Mouse (Mus musculus) brain, embryonic 14.5 days (tissue): ENCODE data around the gene Sertad1.

Source experiments
- CTCF ChIP-seq: fragments of 200-500 bp; IDR thresholded peaks from 2 replicates; pipeline ENCODE4 v1.5.1; 2012; ENCODE audit warnings: inconsistent platforms, mild to moderate bottlenecking, moderate library complexity, borderline replicate concordance; ENCODE audit not compliant: insufficient read depth, insufficient read length; ENCODE audit errors: extremely low read depth
- POLR2A ChIP-seq: fragments of 200-500 bp; IDR thresholded peaks from 2 replicates; pipeline ENCODE4 v1.6.1; 2012; ENCODE audit warnings: mild to moderate bottlenecking, inconsistent platforms, borderline replicate concordance; ENCODE audit not compliant: poor library complexity, insufficient read depth, insufficient read length, severe bottlenecking; ENCODE audit errors: extremely low read depth

GRCm38 (mm10) chr7:27523805-27524204, 37.1 kb downstream of the Sertad1 start:
- TF ChIP-seq CTCF (no peak), POLR2A (no peak)
